Mouse (Mus musculus): ENCODE measurements around the gene Sirt2. TPM values are rescaled to one million over a fixed set of nuclear protein-coding genes. Genes with fewer than 3 reads are reported as not detected.

The Sirt2 gene
- polyA plus RNA-seq, 1 experiment from 2014 or later, result 22.7 TPM

DNA sequence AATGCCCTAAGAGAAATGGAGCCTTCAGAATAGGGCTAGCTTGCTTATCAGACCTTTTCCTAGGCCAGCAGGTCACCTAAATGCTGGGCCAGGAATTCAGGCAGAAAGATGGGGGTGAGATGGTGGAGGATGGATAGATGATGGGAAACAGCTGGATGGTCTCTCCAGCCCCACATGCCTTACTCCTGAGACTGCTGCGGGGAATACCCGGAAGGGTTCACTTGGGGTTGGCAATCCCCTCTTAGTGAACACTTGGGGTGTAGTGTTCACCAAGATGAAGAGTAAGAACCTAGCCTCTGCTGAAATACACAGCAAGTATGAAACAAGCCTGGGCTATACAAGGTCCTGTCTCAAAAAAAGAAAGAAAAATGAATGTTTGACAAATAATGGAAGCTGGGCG is 22.7 kb downstream of the Sirt2 start:
- Histone ChIP-seq H3K4me3 (ENCODE audit: low read depth, low read length) (peak overlapping the region; percentile 36), H3K4me2 (ENCODE audit: low read depth, low read length) (peak overlapping the region; percentile 30), H3K27me3 (ENCODE audit: insufficient read depth, low read length) (no peaks in the 10 kb centered on the region), H3K9me3 (ENCODE audit: low read length) (no peaks in the 10 kb centered on the region), H3K27ac (ENCODE audit: low read depth) (peak overlapping the region; percentile 39; the same call in 1 of the 2 replicates), H3K9ac (replicated peaks) (0 out of 2 replicates have a peak overlapping the region, but pooled peaks have one; percentile 21), H3K4me1 (ENCODE audit: insufficient read depth) (peaks cover 15% of the 10 kb centered on the region), H3K36me3 (replicated peaks; ENCODE audit: insufficient read depth, low read length) (peaks cover 6% of the 10 kb centered on the region; the same call in 1 of the 2 replicates)
- no peak for DNase-seq
- no peak for TF ChIP-seq CTCF (IDR thresholded peaks at IDR 0.05; ENCODE audit: low read depth)
- TF ChIP-seq EP300 (IDR thresholded peaks at IDR 0.05; ENCODE audit: low read depth), result no peak
- WGBS (ENCODE audit: insufficient replicate concordance), result 77% methylated on average over 3 of the region's 3 CpGs
- ATAC-seq, result no peak

DNA sequence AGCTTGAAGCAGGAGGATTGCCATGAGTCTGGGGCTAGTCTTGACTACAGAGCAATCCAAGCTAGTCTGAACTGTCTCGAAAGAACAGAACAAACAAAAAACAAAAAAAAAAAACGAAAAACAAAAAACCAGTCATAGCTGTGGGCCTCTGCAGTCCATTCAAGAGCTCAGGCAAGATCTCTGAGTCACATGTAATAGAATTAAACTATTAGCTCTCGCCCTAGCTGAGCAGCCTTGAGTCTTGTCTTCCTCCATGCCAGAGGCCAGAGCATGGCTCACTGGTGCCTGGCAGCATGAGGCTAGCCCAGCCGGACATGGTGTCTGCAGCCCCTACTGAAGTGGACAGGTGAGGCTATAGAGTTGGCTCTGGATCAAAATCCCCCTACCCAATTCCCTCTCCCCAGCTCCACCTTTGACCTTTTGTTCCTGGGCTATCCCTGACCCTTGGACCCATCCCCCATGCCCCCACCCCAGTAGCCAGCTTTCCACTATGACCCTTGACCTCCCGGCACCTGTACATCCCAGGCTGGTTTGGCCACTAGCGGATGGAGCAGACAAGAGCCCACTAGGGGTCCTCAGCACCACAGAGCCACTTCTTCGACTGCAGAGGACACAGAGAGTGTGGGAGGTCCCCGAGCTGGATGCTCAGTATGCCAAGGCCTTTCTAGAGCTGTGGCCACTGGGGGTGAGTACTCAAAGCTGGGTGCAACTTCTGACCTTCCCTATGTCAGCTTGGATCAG is 23.7 kb downstream of the Sirt2 start:
- Histone ChIP-seq H3K4me3 (ENCODE audit: low read depth, low read length) (no peak overlapping the region), H3K36me3 (replicated peaks; ENCODE audit: insufficient read depth, low read length) (peaks cover 6% of the 10 kb centered on the region; the same call in 1 of the 2 replicates), H3K4me1 (ENCODE audit: insufficient read depth) (peaks cover 15% of the 10 kb centered on the region), H3K27ac (ENCODE audit: low read depth) (no peak overlapping the region), H3K9ac (replicated peaks) (no peak overlapping the region), H3K9me3 (ENCODE audit: low read length) (no peaks in the 10 kb centered on the region), H3K27me3 (ENCODE audit: insufficient read depth, low read length) (no peaks in the 10 kb centered on the region), H3K4me2 (ENCODE audit: low read depth, low read length) (no peak overlapping the region)
- TF ChIP-seq CTCF (IDR thresholded peaks at IDR 0.05; ENCODE audit: low read depth), result peak; percentile 43
- TF ChIP-seq EP300 (IDR thresholded peaks at IDR 0.05; ENCODE audit: low read depth), result no peak
- DNase-seq (no peak), ATAC-seq (no peak)
- WGBS (ENCODE audit: insufficient replicate concordance), result 64% methylated on average over 8 of the region's 8 CpGs

DNA sequence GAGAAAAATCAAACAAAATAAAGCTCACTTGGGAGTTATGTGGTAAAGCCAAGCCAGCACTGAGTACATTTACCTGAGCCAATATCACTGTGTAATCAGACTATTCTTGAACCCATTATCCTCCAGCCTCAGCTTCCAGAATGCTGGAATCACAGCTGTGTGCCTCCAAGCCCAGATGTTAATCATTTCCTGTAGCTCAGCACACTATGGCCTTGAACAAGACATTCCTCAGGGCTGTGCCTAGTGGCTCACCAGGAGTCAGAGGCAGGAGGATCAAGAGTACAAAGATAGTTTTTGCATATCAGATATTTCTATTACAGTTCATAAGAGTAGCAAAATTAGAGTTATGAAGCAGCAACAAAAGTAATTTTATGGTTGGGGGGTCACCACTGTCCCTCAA is 25.2 kb downstream of the Sirt2 start:
- Histone ChIP-seq H3K9me3 (ENCODE audit: low read length) (no peaks in the 10 kb centered on the region), H3K4me3 (ENCODE audit: low read depth, low read length) (no peak overlapping the region), H3K36me3 (replicated peaks; ENCODE audit: insufficient read depth, low read length) (peaks cover 6% of the 10 kb centered on the region; the same call in 1 of the 2 replicates), H3K4me2 (ENCODE audit: low read depth, low read length) (no peak overlapping the region), H3K9ac (replicated peaks) (no peak overlapping the region), H3K27me3 (ENCODE audit: insufficient read depth, low read length) (no peaks in the 10 kb centered on the region), H3K27ac (ENCODE audit: low read depth) (no peak overlapping the region), H3K4me1 (ENCODE audit: insufficient read depth) (peaks cover 27% of the 10 kb centered on the region)
- no peak for TF ChIP-seq CTCF (IDR thresholded peaks at IDR 0.05; ENCODE audit: low read depth)
- TF ChIP-seq EP300 (IDR thresholded peaks at IDR 0.05; ENCODE audit: low read depth), result no peak
- DNase-seq (no peak), ATAC-seq (no peak)

GRCm38 (mm10) chr7:28792391-28793185 is 26.1 kb downstream of the Sirt2 start:
- 58% methylated on average over 13 of the region's 14 CpGs for WGBS (ENCODE audit: insufficient replicate concordance)
- no peak overlapping the region for H3K4me3 ChIP-seq (ENCODE audit: low read depth, low read length)
- 0 out of 2 replicates have a peak, but pooled peaks cover 2% of the 10 kb centered on the region for H3K36me3 ChIP-seq (replicated peaks; ENCODE audit: insufficient read depth, low read length)
- TF ChIP-seq EP300 (IDR thresholded peaks at IDR 0.05; ENCODE audit: low read depth), result no peak
- TF ChIP-seq CTCF (IDR thresholded peaks at IDR 0.05; ENCODE audit: low read depth), result peak; percentile 14; the same call in 1 of the 2 replicates
- DNase-seq (no peak), ATAC-seq (no peak)
- H3K27me3 ChIP-seq (ENCODE audit: insufficient read depth, low read length), result no peaks in the 10 kb centered on the region
- H3K4me2 ChIP-seq (ENCODE audit: low read depth, low read length), result no peak overlapping the region
- no peak overlapping the region for H3K27ac ChIP-seq (ENCODE audit: low read depth)
- H3K9ac ChIP-seq (replicated peaks), result no peak overlapping the region
- no peaks in the 10 kb centered on the region for H3K9me3 ChIP-seq (ENCODE audit: low read length)
- peaks cover 30% of the 10 kb centered on the region for H3K4me1 ChIP-seq (ENCODE audit: insufficient read depth)

DNA sequence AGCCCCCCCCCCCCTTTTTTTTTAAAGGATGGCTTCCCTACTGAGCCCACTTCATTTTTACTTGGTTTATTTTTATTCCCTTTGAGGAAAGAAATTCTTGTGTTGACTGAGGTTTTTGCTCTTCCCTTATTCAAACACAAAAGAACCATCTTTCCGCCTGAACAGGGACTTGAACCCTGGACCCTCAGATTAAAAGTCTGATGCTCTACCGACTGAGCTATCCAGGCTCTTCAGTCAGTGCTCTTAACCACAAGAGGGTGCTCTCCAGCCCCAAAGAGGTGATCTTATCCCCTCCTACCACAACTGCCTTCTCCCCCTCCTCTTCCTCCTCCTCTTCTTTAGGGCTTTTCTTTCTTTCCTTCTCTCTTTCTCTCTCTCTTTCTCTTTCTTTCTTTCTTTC is 27.3 kb downstream of the Sirt2 start:
- H3K9ac ChIP-seq (replicated peaks), result no peak overlapping the region
- no peaks in the 10 kb centered on the region for H3K27me3 ChIP-seq (ENCODE audit: insufficient read depth, low read length)
- H3K27ac ChIP-seq (ENCODE audit: low read depth), result no peak overlapping the region
- H3K4me1 ChIP-seq (ENCODE audit: insufficient read depth), result peaks cover 26% of the 10 kb centered on the region
- TF ChIP-seq EP300 (IDR thresholded peaks at IDR 0.05; ENCODE audit: low read depth) (no peak), CTCF (IDR thresholded peaks at IDR 0.05; ENCODE audit: low read depth) (peak; percentile 60)
- H3K9me3 ChIP-seq (ENCODE audit: low read length), result no peaks in the 10 kb centered on the region
- H3K4me3 ChIP-seq (ENCODE audit: low read depth, low read length), result no peak overlapping the region
- H3K36me3 ChIP-seq (replicated peaks; ENCODE audit: insufficient read depth, low read length), result no peaks in the 10 kb centered on the region
- H3K4me2 ChIP-seq (ENCODE audit: low read depth, low read length), result no peak overlapping the region
- DNase-seq (no peak), ATAC-seq (no peak)
- 29% methylated on average over 2 of the region's 2 CpGs for WGBS (ENCODE audit: insufficient replicate concordance)

- peaks cover 21% of the 10 kb centered on the region for H3K4me1 ChIP-seq (ENCODE audit: insufficient read depth)
- 71% methylated on average over 3 of the region's 3 CpGs for WGBS (ENCODE audit: insufficient replicate concordance)
- H3K36me3 ChIP-seq (replicated peaks; ENCODE audit: insufficient read depth, low read length), result 0 out of 2 replicates have a peak, but pooled peaks cover 2% of the 10 kb centered on the region
- H3K4me3 ChIP-seq (ENCODE audit: low read depth, low read length), result no peak overlapping the region
- ATAC-seq (no peak), DNase-seq (no peak)
- no peak overlapping the region for H3K9ac ChIP-seq (replicated peaks)
- no peak overlapping the region for H3K27ac ChIP-seq (ENCODE audit: low read depth)
- no peak for TF ChIP-seq CTCF (IDR thresholded peaks at IDR 0.05; ENCODE audit: low read depth)
- no peak for TF ChIP-seq EP300 (IDR thresholded peaks at IDR 0.05; ENCODE audit: low read depth)
- H3K4me2 ChIP-seq (ENCODE audit: low read depth, low read length), result no peak overlapping the region
- H3K9me3 ChIP-seq (ENCODE audit: low read length), result no peaks in the 10 kb centered on the region
- no peaks in the 10 kb centered on the region for H3K27me3 ChIP-seq (ENCODE audit: insufficient read depth, low read length)
Observed at GRCm38 (mm10) chr7:28794496-28794895, 28.0 kb downstream of the Sirt2 start.
